Comparison of ENCODE assay signal across 7 mouse cellular contexts in the genomic region with DNA sequence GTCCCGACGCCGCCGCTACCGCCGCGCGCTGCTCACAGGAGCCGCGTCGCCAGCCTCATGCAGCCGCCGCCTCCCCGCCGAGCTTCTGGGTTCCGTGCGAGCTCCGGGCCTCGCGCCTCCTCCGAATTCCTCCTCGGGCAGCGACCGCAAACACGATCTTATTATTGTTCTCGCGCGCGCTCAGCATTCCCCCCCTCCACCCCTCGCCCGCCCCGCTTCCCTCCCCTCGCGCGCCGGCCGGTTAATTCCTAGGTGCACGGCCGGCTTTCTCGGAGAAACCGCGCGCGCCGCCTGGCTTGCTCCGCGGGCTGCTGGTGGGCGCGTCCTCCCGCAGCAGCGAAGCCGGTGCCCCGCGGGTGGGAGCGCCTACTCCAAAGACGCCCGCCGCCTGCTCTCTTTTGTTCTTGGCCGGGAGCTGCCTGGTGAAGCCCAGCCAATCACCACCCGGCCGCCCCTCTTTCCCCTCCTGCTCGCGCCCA. TPM values are rescaled to one million over a fixed set of nuclear protein-coding genes. Genes with fewer than 3 reads are reported as not detected.
DNase-seq lines count a peak whose midpoint lies in the region; ATAC-seq and TF ChIP-seq lines count a peak whose summit lies in the region.

A gene (minus strand): TSS at position 207 of the 479 bp plus-strand sequence.

- H3K27ac ChIP-seq in intestine, embryonic 16.5 days (ENCODE audit: low read length) = peak within 1 kb of the TSS; percentile 79
- peak within 1 kb of the TSS; percentile 41 for H3K27ac ChIP-seq in spleen, adult 2 months (ENCODE audit: insufficient read depth, low read length)

- intact Hi-C loops in left cerebral cortex, postnatal 14 days (cut with DNase I) = loop anchor here (5.0 to 10.0 kb wide), 3 partner anchors 57 to 147 kb away; a partner anchor contains a TSS

- no peaks in the 10 kb centered on the region for H3K36me3 ChIP-seq in intestine, embryonic 16.5 days (ENCODE audit: control insufficient read depth, insufficient read depth, low read length)
- H3K36me3 ChIP-seq in spleen, adult 2 months (ENCODE audit: control insufficient read depth, insufficient read depth, low read length) = no peaks in the 10 kb centered on the region

- peak; percentile 64 for ATAC-seq in granulocyte monocyte progenitor cell, adult 5-6 weeks (replicated peaks; ENCODE audit: poor library complexity, severe bottlenecking)
- peak; percentile 87 for ATAC-seq in intestine, embryonic 16.5 days

- H3K9ac ChIP-seq in intestine, embryonic 16.5 days (ENCODE audit: low read depth, low read length) = peak within 1 kb of the TSS; percentile 81

- no peak for TF ChIP-seq CTCF in spleen, adult 2 months (IDR thresholded peaks at IDR 0.05; ENCODE audit: extremely low read depth, insufficient read depth, insufficient read length, insufficient replicate concordance)

- peak; percentile 88 for DNase-seq in adrenal gland, postnatal 10 days
- DNase-seq in embryo, embryonic 11.5 days (ENCODE audit: low read depth, low spot score) = peak; percentile 57
- peak; percentile 83 to 89 for DNase-seq in left cerebral cortex, postnatal 14 days (ENCODE audit: low spot score in 2 of 2)
- DNase-seq in mesoderm, embryonic 11.5 days (ENCODE audit: low read depth, low spot score) = peak; percentile 78
- DNase-seq in spleen, adult 2 months (ENCODE audit: low read depth in 1 of 2, low spot score in 2 of 2) = peak in 1 of 2 experiments; percentile 26

- no peak for TF ChIP-seq POLR2A in spleen, adult 2 months (IDR thresholded peaks at IDR 0.05; ENCODE audit: low read depth, low read length)

- H3K4me3 ChIP-seq in intestine, embryonic 16.5 days (ENCODE audit: low read length) = peak within 1 kb of the TSS; percentile 53
- H3K4me3 ChIP-seq in spleen, adult 2 months (ENCODE audit: extremely low read depth, insufficient read depth, insufficient read length) = peak within 1 kb of the TSS; percentile 66

- H3K4me1 ChIP-seq in intestine, embryonic 16.5 days (ENCODE audit: control insufficient read depth, insufficient read depth, low read length) = 0 out of 2 replicates have a peak, but pooled peaks cover 2% of the 10 kb centered on the region
- peaks cover 10% of the 10 kb centered on the region; the same call in 1 of the 2 replicates for H3K4me1 ChIP-seq in spleen, adult 2 months (ENCODE audit: control insufficient read depth, insufficient read depth, insufficient read length)

- WGBS in intestine, embryonic 16.5 days = under 1% methylated on average over 58 of the region's 63 CpGs
- 2% methylated on average over 45 of the region's 63 CpGs for WGBS in spleen, adult 2 months

- H3K4me2 ChIP-seq in intestine, embryonic 16.5 days (ENCODE audit: low read depth, low read length) = peak within 1 kb of the TSS; percentile 85

- peaks cover 16% of the 10 kb centered on the region; the same call in 1 of the 2 replicates for H3K27me3 ChIP-seq in intestine, embryonic 16.5 days (replicated peaks; ENCODE audit: control insufficient read depth, insufficient read depth, low read length)
- H3K27me3 ChIP-seq in spleen, adult 2 months (ENCODE audit: control insufficient read depth, insufficient read depth, low read length) = peaks cover 19% of the 10 kb centered on the region

- H3K9me3 ChIP-seq in intestine, embryonic 16.5 days (ENCODE audit: control insufficient read depth, low read length) = no peaks in the 10 kb centered on the region

RNA-seq across cellular contexts. Expression of the gene that starts here (rescaled TPM):
- 10 to 100 TPM; 12.2 to 15.8 TPM for total RNA-seq in adrenal gland, postnatal 10 days (2021)
- total RNA-seq in granulocyte monocyte progenitor cell, adult 5-6 weeks (2014; fragmentation: Nextera tagmentation) = not detected in 2 replicates
- 0.67 and 0.99 TPM in 2 replicates for total RNA-seq in granulocyte monocyte progenitor cell, adult 5-6 weeks (2017)
- 6.3 and 6.7 TPM in 2 replicates for polyA plus RNA-seq in intestine, embryonic 16.5 days (2015; fragmentation: Nextera tagmentation; extraction: Ambion mirVana)
- total RNA-seq in left cerebral cortex, postnatal 14 days (2021) = 10 to 100 TPM; 68.7 to 72.5 TPM
- 1.2 and 1.7 TPM in 2 replicates for polyA plus RNA-seq in spleen, adult 2 months (2012; rRNA removed)

Comparison
In these comparisons a context has a peak if more than half of its experiments do, and no peak if none do; other contexts are left out.
1. RNA of the gene that starts here (total RNA-seq): 68.7 to 72.5 TPM in left cerebral cortex, postnatal 14 days and 12.2 to 15.8 TPM in adrenal gland, postnatal 10 days; 0.67 to 0.99 TPM in granulocyte monocyte progenitor cell, adult 5-6 weeks; every median in the first group is over 4 times any median in the second.
2. RNA of the gene that starts here (total RNA-seq): 68.7 to 72.5 TPM in left cerebral cortex, postnatal 14 days; 12.2 to 15.8 TPM in adrenal gland, postnatal 10 days; every median in the first group is over 4 times any median in the second.
3. Peak in ATAC-seq in granulocyte monocyte progenitor cell, adult 5-6 weeks; RNA of the gene not detected or under 1 TPM.